Mouse (Mus musculus): ENCODE measurements around the gene Tmem128. TPM values are rescaled to one million over a fixed set of nuclear protein-coding genes. Genes with fewer than 3 reads are reported as not detected.

Gene Tmem128
- total and polyA plus RNA-seq, 3 experiments = 55.9 to 78.9 TPM; not detected in 1

DNA sequence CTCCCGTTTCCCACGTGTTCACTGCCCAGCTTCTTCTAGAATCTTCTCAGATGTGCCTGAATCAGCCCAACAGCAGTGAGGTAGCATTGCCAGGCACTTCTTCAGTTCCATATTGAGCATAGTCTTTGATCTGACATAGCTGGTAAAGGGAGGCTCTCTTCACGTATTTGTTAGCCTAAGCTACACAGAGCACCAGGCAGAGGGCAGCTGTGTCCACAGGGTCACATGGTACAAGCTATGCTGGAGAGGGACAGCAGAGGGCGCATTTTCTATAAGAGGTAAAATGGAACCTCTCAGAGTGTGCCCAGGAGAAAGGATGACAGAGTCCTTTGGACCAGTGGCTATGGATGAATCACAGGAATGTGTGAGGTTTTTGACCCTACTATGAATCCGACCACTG, 48.9 kb downstream of the Tmem128 start (continued):
- TF ChIP-seq GABPA (IDR thresholded peaks at IDR 0.05; ENCODE audit: low read depth, low read length) (no peak), CHD1 (IDR thresholded peaks at IDR 0.05; ENCODE audit: low read depth, low read length) (no peak), MAX (IDR thresholded peaks at IDR 0.05; ENCODE audit: low read length) (peak; percentile 54), TAL1 (IDR thresholded peaks at IDR 0.05; ENCODE audit: low read length) (no peak), CHD2 (IDR thresholded peaks at IDR 0.05; ENCODE audit: low read length) (no peak), JUND (IDR thresholded peaks at IDR 0.05; ENCODE audit: low read depth, low read length) (no peak), MYC (IDR thresholded peaks at IDR 0.05; ENCODE audit: low read depth, low read length) (peak; percentile 40; the same call in 1 of the 2 replicates), CTCF (IDR thresholded peaks at IDR 0.05 in 2 of 3, conservative IDR thresholded peaks at IDR 0.05 in 1 of 3; ENCODE audit: control insufficient read depth in 1 of 3, insufficient read depth in 1 of 3, low read depth in 2 of 3, low read length in 3 of 3, poor library complexity in 1 of 3, severe bottlenecking in 1 of 3) (peak; percentile 68 to 94 (median 82)), E2F4 (IDR thresholded peaks at IDR 0.05; ENCODE audit: borderline replicate concordance, low read depth, low read length) (no peak), MXI1 (IDR thresholded peaks at IDR 0.05; ENCODE audit: low read depth, low read length) (no peak), GATA1 (IDR thresholded peaks at IDR 0.05; ENCODE audit: low read depth, low read length) (no peak), ETS1 (IDR thresholded peaks at IDR 0.05; ENCODE audit: low read depth, low read length) (no peak), NRF1 (IDR thresholded peaks at IDR 0.05; ENCODE audit: insufficient read depth, low read depth, low read length, poor library complexity, severe bottlenecking) (no peak), SIN3A (IDR thresholded peaks at IDR 0.05; ENCODE audit: low read length) (no peak), ZC3H11A (IDR thresholded peaks at IDR 0.05; ENCODE audit: low read depth, low read length) (peak; percentile 59), USF2 (IDR thresholded peaks at IDR 0.05; ENCODE audit: borderline replicate concordance in 1 of 2, insufficient read depth in 1 of 2, low read depth in 1 of 2, low read length in 2 of 2) (peak in 1 of 2 experiments; percentile 68; a peak in 2 of 4 replicates), MEF2A (IDR thresholded peaks at IDR 0.05; ENCODE audit: extremely low read depth, insufficient replicate concordance, low read depth, low read length, poor library complexity, severe bottlenecking) (no peak), TCF12 (IDR thresholded peaks at IDR 0.05; ENCODE audit: low read depth, low read length) (no peak), HCFC1 (IDR thresholded peaks at IDR 0.05; ENCODE audit: low read depth, low read length) (no peak), ZMIZ1 (IDR thresholded peaks at IDR 0.05; ENCODE audit: low read depth, low read length) (no peak), POLR2A (IDR thresholded peaks at IDR 0.05; ENCODE audit: control insufficient read depth in 1 of 2, insufficient read depth in 1 of 2, low read depth in 1 of 2, low read length in 2 of 2, poor library complexity in 1 of 2) (no peak)

DNA sequence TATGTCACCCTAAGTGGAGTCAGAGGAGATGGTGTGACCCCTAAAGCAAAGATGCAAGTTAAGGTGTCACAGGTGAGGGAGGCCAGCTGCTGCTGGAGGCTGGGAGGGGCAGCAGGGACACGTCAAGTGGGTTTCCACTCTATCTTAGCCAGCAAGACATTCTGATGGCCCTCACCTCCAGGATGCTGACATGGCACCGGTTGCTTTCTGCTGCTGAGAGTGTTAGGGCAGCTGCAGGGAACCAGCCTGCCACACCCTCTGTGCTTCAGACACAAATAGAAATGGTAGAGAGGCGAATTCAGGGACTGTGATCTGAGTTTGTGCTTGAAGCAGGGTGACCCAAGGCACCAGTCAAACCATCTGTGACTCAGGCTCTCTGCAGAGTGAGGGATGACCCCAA, 49.8 kb downstream of the Tmem128 start:
- H3K27ac ChIP-seq (ENCODE audit: control insufficient read depth, low read depth, low read length) = no peak overlapping the region
- no peak for TF ChIP-seq CHD1 (IDR thresholded peaks at IDR 0.05; ENCODE audit: low read depth, low read length)
- TF ChIP-seq JUND (IDR thresholded peaks at IDR 0.05; ENCODE audit: low read depth, low read length) = no peak
- TF ChIP-seq BHLHE40 (IDR thresholded peaks at IDR 0.05; ENCODE audit: borderline replicate concordance, low read depth, low read length) = no peak
- no peak for TF ChIP-seq TCF12 (IDR thresholded peaks at IDR 0.05; ENCODE audit: low read depth, low read length)
- no peak for TF ChIP-seq MYB (IDR thresholded peaks at IDR 0.05; ENCODE audit: low read depth, low read length)
- no peak for TF ChIP-seq POLR2AphosphoS5 (IDR thresholded peaks at IDR 0.05; ENCODE audit: borderline replicate concordance, low read depth, low read length)
- no peak for TF ChIP-seq SMC3 (IDR thresholded peaks at IDR 0.05; ENCODE audit: low read depth, low read length)
- no peak for TF ChIP-seq EP300 (IDR thresholded peaks at IDR 0.05; ENCODE audit: low read depth in 1 of 2, low read length in 2 of 2)
- TF ChIP-seq ZC3H11A (IDR thresholded peaks at IDR 0.05; ENCODE audit: low read depth, low read length) = no peak
- no peak for TF ChIP-seq CTCF (IDR thresholded peaks at IDR 0.05 in 2 of 3, conservative IDR thresholded peaks at IDR 0.05 in 1 of 3; ENCODE audit: control insufficient read depth in 1 of 3, insufficient read depth in 1 of 3, low read depth in 2 of 3, low read length in 3 of 3, poor library complexity in 1 of 3, severe bottlenecking in 1 of 3)
- no peak overlapping the region for H3K4me3 ChIP-seq (ENCODE audit: control insufficient read depth in 1 of 2, insufficient read depth in 1 of 2, low read depth in 2 of 2, low read length in 2 of 2)
- no peaks in the 10 kb centered on the region for H3K79me2 ChIP-seq (ENCODE audit: control insufficient read depth, insufficient read depth, low read length, poor library complexity)
- DNase-seq (ENCODE audit: low read depth, low spot score) = no peak
- no peaks in the 10 kb centered on the region for H3K36me3 ChIP-seq (ENCODE audit: control insufficient read depth in 1 of 2, insufficient read depth in 2 of 2, low read length in 2 of 2)
- H3K4me1 ChIP-seq (ENCODE audit: control insufficient read depth in 1 of 2, insufficient read depth in 2 of 2, low read length in 2 of 2) = no peaks in the 10 kb centered on the region; a peak in 1 of 4 replicates
- H3K27me3 ChIP-seq (ENCODE audit: control insufficient read depth in 1 of 2, insufficient read depth in 2 of 2, low read length in 2 of 2) = no peaks in the 10 kb centered on the region; a peak in 1 of 4 replicates
- no peak overlapping the region for H3K9ac ChIP-seq (ENCODE audit: control insufficient read depth, low read depth, low read length, poor library complexity, severe bottlenecking)
- no peaks in the 10 kb centered on the region for H3K9me3 ChIP-seq (replicated peaks; ENCODE audit: insufficient read depth, low read length)

All from MEL (cell line).